Mouse (Mus musculus) liver, adult 2 months (tissue): ENCODE measurements around the gene Cfap157. TPM values are rescaled to one million over a fixed set of nuclear protein-coding genes. Genes with fewer than 3 reads are reported as not detected.
A peak's percentile ranks its signal among the peaks of the same experiment; 100 is the strongest.

Experiments used
- DNase-seq: peaks from one replicate; pipeline ENCODE4 v3.0.0-alpha.2; 2011; ENCODE audit warnings: low read depth, low spot score; ENCODE audit errors: extremely low read depth
- H3K27ac ChIP-seq: fragments of 200-500 bp; replicated peaks from 2 replicates; pipeline ENCODE4 v1.5.1; 2012; ENCODE audit warnings: low read depth, mild to moderate bottlenecking, control low read depth, inconsistent platforms, low read length; ENCODE audit not compliant: insufficient read depth
- H3K27me3 ChIP-seq: fragments of 200-500 bp; 2 replicates; pipeline ENCODE4 v1.6.1; 2012; ENCODE audit warnings: mild to moderate bottlenecking, moderate library complexity, low read length, inconsistent platforms; ENCODE audit not compliant: control insufficient read depth, insufficient read depth
- H3K36me3 ChIP-seq: fragments of 200-500 bp; 2 replicates; pipeline ENCODE4 v1.6.1; 2012; ENCODE audit warnings: low read length, inconsistent platforms; ENCODE audit not compliant: control insufficient read depth, insufficient read depth
- H3K4me1 ChIP-seq: fragments of 200-500 bp; 2 replicates; pipeline ENCODE4 v1.6.1; 2011; ENCODE audit warnings: low read length; ENCODE audit not compliant: control insufficient read depth, insufficient read depth
- H3K4me3 ChIP-seq: fragments of 200-500 bp; 2 replicates; pipeline ENCODE4 v1.5.1; 2011; ENCODE audit warnings: low read depth, mild to moderate bottlenecking, control low read depth, low read length, moderate library complexity; ENCODE audit not compliant: insufficient read depth
- H3K79me2 ChIP-seq: fragments of 200-500 bp; 2 replicates; pipeline ENCODE4 v1.6.1; 2012; ENCODE audit warnings: inconsistent platforms, mild to moderate bottlenecking, low read length, moderate library complexity; ENCODE audit not compliant: control insufficient read depth, insufficient read depth
- H3K9ac ChIP-seq: fragments of 200-500 bp; 2 replicates; pipeline ENCODE4 v1.6.1; 2012; ENCODE audit warnings: low read depth, mild to moderate bottlenecking, control low read depth, inconsistent platforms, low read length
- CTCF ChIP-seq: fragments of 200-500 bp; IDR thresholded peaks from 2 replicates; pipeline ENCODE4 v1.5.1; 2011; ENCODE audit warnings: low read depth, low read length, control low read depth
- POLR2A ChIP-seq: fragments of 200-500 bp; IDR thresholded peaks from 2 replicates; pipeline ENCODE4 v1.6.1; 2011; ENCODE audit warnings: low read length, control low read depth; ENCODE audit not compliant: insufficient read depth; ENCODE audit errors: extremely low read depth
- WGBS: fragments of 180-500 bp; shearing (Covaris S2); methylation state at CpG from one replicate; pipeline ENCODE4 v1.1.7; 2018; 5-methylcytosine and 5-hydroxymethylcytosine counted together
- polyA plus RNA-seq: library from polyadenylated mRNA; depleted of rRNA; stranded (reverse); fragments of >200 nt; gene quantifications from 2 replicates; pipeline ENCODE4 v1.2.3, GENCODE M21; 2012
- total RNA-seq: library from RNA; depleted of rRNA; stranded (reverse); fragments of >200 nt; gene quantifications from 2 replicates; pipeline ENCODE4 v1.2.3, GENCODE M21; 2014

Gene Cfap157
- total and polyA plus RNA-seq, 2 experiments = not detected

GRCm38 (mm10) chr2:32759001-32759400, 25.2 kb downstream of the Cfap157 start:
- WGBS = 92% methylated on average over 2 of the region's 2 CpGs
- Histone ChIP-seq H3K4me3 (no peak overlapping the region), H3K27me3 (no peaks in the 10 kb centered on the region), H3K36me3 (no peaks in the 10 kb centered on the region; the same call in 1 of the 2 replicates), H3K4me1 (no peaks in the 10 kb centered on the region), H3K27ac (no peak overlapping the region), H3K9ac (no peak overlapping the region), H3K79me2 (no peaks in the 10 kb centered on the region)
- DNase-seq = no peak
- TF ChIP-seq POLR2A (no peak), CTCF (no peak)

GRCm38 (mm10) chr2:32758503-32758902, 25.7 kb downstream of the Cfap157 start:
- no peaks in the 10 kb centered on the region for H3K4me1 ChIP-seq
- no peaks in the 10 kb centered on the region; the same call in 1 of the 2 replicates for H3K36me3 ChIP-seq
- no peaks in the 10 kb centered on the region for H3K27me3 ChIP-seq
- 56% methylated on average over 8 of the region's 8 CpGs for WGBS
- H3K9ac ChIP-seq = no peak overlapping the region
- no peak overlapping the region for H3K4me3 ChIP-seq
- no peak overlapping the region for H3K27ac ChIP-seq
- no peaks in the 10 kb centered on the region for H3K79me2 ChIP-seq
- TF ChIP-seq POLR2A (no peak), CTCF (no peak)
- peak; percentile 42 for DNase-seq

- peak; percentile 90 for DNase-seq
- under 1% methylated on average over 66 of the region's 66 CpGs for WGBS
- Histone ChIP-seq H3K27me3 (no peaks in the 10 kb centered on the region), H3K79me2 (no peaks in the 10 kb centered on the region), H3K36me3 (no peaks in the 10 kb centered on the region; the same call in 1 of the 2 replicates), H3K27ac (peak within 1 kb of the TSS; percentile 86), H3K4me1 (no peaks in the 10 kb centered on the region), H3K4me3 (peak within 1 kb of the TSS; percentile 92), H3K9ac (peak within 1 kb of the TSS; percentile 99)
- peak; percentile 39; the same call in 1 of the 2 replicates for TF ChIP-seq POLR2A
- TF ChIP-seq CTCF = peak; percentile 92
Observed at GRCm38 (mm10) chr2:32757056-32757845, 27.0 kb downstream of the Cfap157 start, which contains the start of gene Tor2a. Tor2a (plus strand) TSS chr2:32757234.

GRCm38 (mm10) chr2:32756674-32757055, 27.6 kb downstream of the Cfap157 start:
- no peaks in the 10 kb centered on the region; the same call in 1 of the 2 replicates for H3K36me3 ChIP-seq
- no peak overlapping the region for H3K27ac ChIP-seq
- no peak for DNase-seq
- no peak overlapping the region for H3K4me3 ChIP-seq
- no peaks in the 10 kb centered on the region for H3K79me2 ChIP-seq
- H3K4me1 ChIP-seq = peaks cover 3% of the 10 kb centered on the region
- H3K9ac ChIP-seq = no peak overlapping the region
- WGBS = 35% methylated on average over 6 of the region's 6 CpGs
- H3K27me3 ChIP-seq = no peaks in the 10 kb centered on the region
- TF ChIP-seq POLR2A = no peak
- no peak for TF ChIP-seq CTCF

- WGBS = 48% methylated on average over 10 of the region's 10 CpGs
- TF ChIP-seq POLR2A = no peak
- TF ChIP-seq CTCF = peak; percentile 63
- Histone ChIP-seq H3K79me2 (no peaks in the 10 kb centered on the region), H3K4me3 (no peak overlapping the region), H3K36me3 (no peaks in the 10 kb centered on the region), H3K27ac (no peak overlapping the region), H3K27me3 (no peaks in the 10 kb centered on the region), H3K9ac (no peak overlapping the region), H3K4me1 (peaks cover 5% of the 10 kb centered on the region)
- peak; percentile 70 for DNase-seq
Observed at GRCm38 (mm10) chr2:32752181-32752580, 32.0 kb downstream of the Cfap157 start.

GRCm38 (mm10) chr2:32751665-32752033, 32.6 kb downstream of the Cfap157 start:
- DNase-seq = no peak
- Histone ChIP-seq H3K36me3 (no peaks in the 10 kb centered on the region), H3K79me2 (no peaks in the 10 kb centered on the region), H3K27me3 (no peaks in the 10 kb centered on the region), H3K9ac (peak overlapping the region; percentile 30), H3K4me1 (peaks cover 5% of the 10 kb centered on the region), H3K4me3 (peak overlapping the region; percentile 64), H3K27ac (peak overlapping the region; percentile 73)
- WGBS = 22% methylated on average over 8 of the region's 10 CpGs
- TF ChIP-seq POLR2A (no peak), CTCF (no peak)
